Mouse (Mus musculus) megakaryocyte progenitor cell, adult 5-6 weeks (primary cell): ENCODE data around the gene Gm9821. TPM values are rescaled to one million over a fixed set of nuclear protein-coding genes. Genes with fewer than 3 reads are reported as not detected.

Experiments
- ATAC-seq: replicated peaks from 2 replicates; pipeline ENCODE4 v1.8.0; 2016; ENCODE audit warnings: mild to moderate bottlenecking, moderate TSS enrichment, inconsistent platforms; ENCODE audit not compliant: poor library complexity
- total RNA-seq, 2 experiments: library from RNA; stranded (forward) in 1 of 2; stranded (reverse) in 1 of 2; fragments of 157-497, 149-512 nt in 1 of 2; fragments of 200-1000 nt in 1 of 2; gene quantifications; 2 replicates each; pipeline versions ENCODE4 v1.2.3 to v1.2.4; 2015 to 2017

The Gm9821 gene
- total RNA-seq, 2 experiments from 2014 or later: 0.21 TPM; not detected in 1

DNA sequence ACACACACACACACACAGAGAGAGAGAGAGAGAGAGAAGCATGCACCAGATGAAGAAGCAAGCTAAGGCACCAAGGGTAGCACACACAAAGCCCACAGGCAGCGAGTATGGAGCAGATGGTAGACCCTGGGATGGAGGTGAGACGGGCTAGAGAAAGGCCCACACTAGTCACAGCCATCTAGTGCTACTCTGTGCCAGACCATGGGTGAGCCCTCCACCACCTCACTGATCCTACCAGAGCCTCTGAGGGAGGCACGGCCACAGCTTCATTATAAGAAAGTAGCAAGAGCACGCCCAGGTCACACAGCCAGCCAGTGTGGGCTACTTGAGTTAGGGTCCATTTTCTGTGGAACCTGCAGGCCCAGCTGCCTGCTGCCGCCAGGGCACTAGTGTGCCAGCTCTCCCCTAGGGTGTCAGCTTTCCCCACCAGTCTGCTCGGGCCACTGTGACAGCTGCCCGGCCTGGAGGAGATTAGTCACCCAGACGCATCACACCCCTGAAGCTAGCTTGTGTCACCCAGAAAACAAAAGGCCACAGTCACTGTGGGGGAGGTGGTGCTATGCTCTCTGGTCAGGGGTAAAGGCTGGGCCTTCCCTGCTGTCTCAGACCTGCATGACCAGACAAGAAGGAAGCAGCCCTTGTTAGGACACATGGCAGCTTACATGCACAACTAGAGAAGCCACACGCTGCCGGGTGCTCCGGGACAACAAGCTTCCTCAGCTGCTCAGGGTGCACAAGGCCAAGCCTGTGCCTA, 2.1 kb downstream of the Gm9821 start:
- peak; percentile 23 for ATAC-seq

DNA sequence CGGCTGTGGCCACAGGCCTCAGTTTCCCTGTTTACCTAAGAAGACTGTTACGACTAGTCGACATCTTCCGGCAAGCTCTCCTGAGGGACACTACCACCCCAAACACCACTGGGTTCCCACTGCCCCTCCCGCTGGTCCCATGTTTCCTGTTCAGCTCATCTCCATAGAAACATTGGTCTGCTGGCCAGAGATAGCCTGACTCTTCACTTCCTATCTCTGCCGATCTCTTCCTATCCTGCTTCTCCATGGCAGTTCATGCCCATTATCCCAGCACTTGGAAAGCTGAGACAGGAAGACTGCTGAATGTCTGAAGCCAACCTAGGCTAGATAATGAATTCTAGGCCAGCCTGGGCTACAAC, 2.6 kb downstream of the Gm9821 start:
- ATAC-seq: no peak

DNA sequence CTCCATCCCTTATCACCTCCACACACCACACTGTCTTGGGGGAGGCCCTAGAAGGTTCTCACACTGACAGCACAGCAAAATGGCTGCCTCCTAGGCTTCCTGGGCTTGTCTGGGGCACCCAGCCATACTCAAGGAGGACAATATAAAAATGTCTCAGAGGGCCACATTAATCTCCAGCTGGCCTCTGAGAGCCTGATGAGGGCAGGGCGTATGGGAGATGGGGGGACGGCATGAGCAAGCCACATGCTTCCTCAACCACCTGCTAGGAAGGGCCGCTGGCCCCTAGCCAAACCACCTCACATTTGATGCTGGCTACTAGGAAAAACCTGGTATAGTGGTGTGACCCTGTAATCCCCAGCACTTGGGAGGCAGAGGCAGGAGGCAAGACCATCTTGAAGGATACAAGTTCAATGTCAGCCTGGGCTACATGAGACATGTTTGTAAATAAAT, 3.3 kb downstream of the Gm9821 start:
- ATAC-seq: peak; percentile 4; the same call in 1 of the 2 replicates

DNA sequence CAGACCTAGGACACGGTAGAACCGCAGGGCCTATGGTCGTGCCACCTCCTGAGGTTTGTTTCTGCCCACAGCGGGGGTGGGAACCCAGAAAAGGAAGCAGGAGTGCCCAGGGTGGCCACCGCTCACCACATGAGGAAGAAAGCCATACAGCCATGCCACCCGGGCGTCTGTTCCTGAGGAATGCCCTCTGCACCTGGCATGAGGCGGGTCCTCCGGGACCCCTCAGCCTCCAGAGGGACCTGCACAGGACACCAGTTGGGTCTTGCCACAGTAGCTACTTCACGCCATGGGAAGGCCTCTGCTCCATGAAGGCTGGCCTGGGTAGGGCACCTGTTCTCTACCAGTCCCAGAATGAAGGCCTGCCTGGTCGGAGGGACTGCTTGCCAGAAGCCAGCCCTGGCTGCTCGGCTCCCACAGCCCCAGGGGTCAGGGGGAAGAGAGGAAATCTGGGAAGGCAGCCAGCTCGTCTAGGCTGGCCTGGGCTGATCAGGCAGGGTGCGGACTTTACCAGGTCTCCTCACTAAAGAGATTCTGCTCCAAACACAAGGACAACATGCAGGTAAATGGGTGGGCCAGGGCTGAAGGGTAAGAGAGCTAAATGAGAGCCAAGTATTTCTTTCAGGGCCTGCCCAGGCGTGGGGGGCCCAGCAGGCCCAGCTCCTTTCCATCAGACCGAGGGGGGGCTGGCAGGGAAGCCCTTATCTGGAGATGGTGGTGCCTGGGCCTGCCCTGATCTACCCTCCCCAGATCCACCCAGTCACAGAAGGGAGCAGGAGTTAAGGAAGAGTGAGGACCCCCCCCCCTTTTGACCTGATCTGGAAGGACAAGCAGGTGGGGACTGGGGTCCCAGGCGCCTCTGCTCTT, 4.1 kb downstream of the Gm9821 start:
- ATAC-seq: peak; percentile 32

DNA sequence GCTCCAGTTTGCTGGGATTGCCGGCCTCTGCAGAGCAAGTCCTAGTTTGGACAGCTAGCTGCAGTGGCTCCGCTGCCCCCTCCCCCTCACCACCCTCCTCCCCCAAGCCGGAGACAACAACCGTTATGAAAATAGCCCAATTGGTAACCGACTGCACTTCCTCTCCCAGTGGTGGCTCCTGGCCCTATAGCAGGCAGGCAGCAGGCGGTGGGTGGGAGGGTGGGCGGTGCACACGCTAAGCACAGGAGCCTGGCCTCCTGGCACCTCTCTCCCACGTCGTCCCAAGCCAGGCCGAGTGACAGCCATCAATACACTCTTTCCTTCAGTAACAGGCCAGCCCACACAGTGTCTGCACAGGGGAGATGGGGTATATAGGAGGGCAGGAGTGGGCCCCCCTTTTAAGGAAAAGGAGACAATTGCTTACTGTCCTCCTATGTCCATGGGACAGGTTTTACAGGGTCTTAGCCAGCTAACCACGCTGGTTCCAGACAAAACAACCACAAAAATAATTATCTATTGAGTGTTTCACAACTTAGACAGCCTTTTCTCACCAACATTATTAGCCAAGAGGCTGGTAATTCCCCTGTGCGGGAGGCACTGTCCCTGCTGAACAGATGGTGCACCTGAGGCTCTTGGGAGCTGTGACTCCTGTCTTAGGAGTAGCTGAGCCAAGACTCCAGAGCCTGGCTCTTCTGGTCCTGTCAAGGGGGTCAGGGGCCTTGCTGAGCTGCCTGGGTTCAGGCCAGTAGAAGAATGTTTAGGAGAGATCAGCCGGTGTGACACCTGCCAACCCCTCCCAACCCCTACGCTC, 5.0 kb downstream of the Gm9821 start:
- peak; percentile 69 for ATAC-seq

DNA sequence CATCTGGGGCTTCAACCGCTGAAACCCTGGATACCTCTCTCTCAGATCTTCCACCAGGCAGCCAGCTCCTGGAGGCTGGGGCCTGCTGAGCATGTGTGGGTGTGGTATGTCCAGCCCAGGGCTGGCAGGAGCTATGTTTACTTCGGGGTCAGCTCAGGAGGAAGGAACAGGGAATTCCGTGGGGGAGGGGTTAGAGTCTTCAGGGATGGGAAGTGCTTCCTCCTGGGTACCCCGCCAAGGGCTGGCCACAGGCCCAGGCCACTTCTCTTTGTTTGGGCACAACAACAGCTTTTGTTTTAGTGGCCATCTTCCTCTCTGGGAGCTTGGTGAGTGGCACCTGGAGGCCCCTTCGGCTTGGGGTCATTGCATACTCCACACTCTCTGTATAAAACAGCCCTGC, 8.3 kb downstream of the Gm9821 start:
- ATAC-seq: no peak

DNA sequence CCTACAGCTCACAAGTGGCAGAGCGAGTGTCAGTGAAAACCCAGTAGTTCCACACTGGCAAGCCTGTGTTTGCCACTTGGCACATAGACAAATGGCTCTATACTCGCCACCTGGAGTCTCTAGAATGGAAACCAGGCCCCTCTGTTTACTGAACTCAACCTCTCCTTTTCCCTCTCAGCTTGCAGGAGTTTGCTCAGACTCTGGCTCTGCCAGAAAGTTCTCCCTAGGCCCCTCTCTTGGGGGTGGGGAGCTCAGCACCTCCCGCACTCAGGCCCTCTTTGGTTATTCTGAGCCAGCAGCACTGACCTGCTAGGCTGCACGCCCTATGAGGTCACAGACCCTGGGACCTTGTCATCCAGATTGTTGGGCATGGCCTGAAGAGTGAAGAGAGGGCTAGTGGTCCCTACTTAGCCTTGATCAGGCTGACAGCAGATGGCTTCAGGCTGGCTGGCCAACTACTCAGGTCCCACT, 9.7 kb downstream of the Gm9821 start:
- ATAC-seq: no peak

DNA sequence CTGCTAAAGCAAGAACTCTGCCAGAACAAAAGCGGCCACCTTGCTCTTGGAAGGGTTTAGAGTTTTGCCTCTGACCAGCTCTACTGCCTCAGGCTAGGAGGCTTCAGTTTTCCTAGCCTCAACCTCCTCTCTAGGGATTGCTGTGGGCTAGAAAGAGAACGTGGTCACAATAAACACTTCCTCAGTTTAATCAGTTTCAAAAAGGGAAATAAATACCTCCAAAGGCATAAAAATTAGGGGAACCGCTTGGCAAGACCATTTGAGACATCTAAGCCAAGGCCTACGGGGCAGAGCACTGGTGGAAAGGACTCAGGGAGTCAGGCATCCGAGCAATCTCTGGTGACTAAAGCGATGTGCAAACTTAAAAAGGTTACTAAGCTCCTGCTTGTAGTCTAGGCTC, 10.4 kb downstream of the Gm9821 start:
- no peak for ATAC-seq

DNA sequence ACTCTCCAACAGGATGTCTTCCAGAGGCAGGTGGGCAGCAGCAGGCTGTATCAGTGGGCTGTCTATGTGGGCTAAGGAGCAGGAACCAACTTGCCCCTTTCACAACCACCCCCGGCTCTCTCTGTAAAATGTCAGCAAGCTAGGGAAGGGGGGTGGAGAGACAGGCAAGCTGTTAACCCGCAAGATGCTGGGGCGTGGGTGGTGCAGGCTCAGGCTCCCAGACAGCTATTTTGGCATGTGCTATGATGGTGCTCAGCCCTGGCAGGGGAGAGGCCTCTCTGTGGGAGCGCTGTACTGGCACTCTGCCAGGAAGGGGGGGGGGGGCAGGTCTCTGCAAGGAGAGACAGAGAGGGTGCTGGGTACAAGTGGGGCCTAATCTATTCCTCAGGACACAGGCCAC, 11.6 kb downstream of the Gm9821 start:
- ATAC-seq: peak; percentile 77

DNA sequence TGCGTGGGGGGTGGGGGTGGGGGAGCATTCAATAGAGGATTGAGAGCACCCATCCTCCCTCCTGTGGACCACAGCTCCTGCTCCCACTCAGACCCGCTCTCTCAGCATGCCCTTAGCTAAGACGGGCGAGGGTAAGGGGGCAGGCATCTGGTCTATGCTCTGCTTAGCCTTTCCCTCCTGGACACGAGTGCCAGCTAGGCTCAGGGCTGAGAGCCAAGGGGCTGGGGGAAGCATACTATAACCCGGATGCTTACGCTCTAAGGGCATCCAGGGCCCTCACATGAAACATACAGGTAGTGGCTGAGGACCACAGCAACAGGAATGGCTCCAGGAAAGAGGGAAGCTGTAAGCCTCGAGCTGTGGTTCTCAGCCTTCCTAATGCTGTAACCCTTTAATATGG, 12.5 kb downstream of the Gm9821 start:
- ATAC-seq: no peak

DNA sequence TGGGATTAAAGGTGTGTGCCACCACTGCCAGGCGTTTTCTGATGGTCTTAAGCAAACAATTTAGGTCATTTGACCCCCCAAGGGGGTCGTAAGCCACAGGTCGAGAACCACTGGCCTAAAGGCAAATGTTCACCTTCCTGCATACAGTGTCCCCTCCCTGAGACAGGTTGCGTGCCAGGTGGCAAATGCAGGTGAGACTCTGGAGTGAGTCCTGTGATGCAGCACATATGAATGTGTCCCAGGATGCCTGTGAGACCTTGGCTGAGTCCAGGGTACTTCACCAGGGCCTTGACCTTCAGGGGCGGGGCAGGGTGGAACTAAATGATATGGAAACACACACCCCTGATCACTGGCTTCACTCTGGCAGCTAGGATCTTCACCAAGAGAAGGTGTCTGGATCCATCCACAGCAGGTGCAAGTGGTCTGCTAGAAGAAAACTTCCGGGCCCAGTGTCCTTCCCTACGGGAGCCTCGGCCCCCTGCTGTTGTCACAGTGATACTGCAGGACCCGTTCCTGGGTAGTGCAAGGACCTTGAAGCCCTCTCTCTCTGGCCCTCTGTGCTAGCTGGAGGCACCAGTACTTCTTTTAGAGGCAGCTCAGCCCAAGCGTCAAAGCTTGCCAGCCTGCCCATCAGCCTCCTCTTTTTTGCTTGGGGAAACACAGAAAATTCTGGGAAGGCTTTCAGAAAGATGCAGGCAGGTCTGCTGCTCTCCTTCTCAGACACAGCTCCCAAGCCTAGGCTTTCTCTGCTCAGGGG, 13.4 kb downstream of the Gm9821 start:
- ATAC-seq: peak; percentile 42

DNA sequence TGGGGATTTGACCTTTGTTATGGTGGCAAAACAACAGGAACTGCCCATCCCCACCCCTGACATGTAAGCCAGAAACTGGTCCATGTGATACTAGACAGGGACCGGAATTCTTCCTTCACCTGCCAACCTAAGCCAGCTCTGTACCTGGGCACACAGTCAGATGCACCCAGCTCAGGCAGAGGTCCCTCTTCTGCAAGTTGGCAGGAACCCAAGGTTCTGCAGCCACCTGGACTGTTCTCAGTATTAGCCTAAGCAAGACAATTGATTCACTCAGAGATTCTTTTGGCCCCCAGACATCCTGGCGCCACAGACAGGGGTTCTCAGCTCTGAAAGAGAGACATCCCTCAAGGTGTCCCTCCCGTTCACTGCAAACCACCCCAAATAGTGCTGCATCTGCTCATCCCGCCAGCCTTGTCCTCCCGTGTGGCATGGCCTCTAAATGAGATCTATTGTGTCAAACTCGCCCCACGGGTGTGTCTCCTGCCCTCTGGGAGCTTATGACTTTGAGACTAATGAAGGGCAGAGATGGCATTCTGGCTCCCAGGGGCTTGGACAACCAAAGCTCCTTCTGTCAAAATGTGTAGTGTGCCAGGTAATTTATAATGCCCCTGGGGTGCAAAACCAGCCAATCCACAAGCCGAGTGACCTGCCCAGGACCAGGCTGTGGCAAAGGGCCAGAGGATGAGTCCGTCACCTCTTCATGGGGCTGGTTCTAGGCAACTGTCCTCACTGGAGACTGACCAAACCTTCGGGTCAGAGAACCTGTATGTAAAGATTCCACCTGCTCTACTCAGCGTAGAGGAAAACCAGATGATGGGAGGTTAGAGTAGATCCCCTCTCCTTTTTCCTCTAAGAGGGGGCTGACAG, 14.3 kb downstream of the Gm9821 start:
- ATAC-seq: no peak

DNA sequence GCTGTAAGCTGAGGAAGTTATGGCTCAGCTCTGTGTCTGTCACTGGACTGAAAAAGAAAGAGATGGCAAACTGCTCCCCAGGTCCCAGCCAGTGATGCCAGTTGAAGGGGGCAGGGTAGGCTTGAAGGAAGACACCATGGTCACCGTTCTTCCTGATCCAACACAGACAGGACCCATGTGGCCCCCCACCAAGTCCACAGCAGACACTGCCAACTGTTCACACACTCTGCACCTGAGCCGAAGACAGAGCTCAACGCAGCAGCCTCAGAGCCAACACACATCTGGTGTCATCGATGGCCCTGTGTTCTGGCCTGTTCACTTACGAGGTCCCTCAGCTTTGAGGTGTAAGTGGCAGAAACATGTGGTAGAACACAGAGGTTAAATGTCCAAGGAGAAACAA, 15.0 kb downstream of the Gm9821 start:
- ATAC-seq: no peak

DNA sequence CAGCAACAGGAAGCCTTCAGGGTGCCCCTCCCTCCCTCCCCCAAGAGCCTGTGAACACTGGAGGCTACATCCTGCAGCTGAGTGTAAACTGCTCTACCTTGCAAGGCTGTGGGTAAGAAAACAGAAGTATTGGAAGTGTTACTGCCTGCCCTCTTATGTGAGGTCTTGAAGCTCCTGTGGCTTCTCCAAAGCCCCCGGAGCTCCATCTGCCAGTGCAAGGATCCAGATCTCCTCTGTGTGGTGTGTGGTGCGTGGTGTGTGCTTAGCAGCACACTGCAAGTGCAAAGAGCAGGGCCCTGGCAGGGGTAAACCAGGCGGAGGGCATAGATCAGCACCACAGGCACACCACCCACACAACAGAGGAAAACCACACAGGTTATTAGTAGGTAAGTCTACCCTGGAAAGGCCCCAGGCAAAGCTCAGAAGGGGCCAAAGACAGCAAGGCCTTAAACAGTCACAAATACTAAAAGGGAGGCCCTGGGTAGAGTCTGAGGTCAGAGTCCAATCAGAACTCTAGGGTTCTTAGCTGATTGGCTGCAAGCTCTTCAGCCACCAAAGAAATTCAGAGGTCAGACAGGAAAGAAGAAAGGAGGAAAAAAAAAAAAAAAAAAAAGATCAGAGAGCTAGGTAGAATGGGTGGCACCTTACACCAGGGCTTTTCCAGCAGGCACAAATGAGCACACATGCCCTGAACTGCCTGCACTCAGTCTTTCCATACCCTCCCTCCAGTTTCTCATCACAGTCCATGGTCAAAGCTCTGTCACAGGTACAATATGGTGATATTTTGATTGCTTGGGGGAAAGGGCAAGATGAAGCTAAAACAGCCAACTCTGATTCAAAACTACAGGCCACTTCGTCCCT, 16.6 kb downstream of the Gm9821 start:
- no peak for ATAC-seq

DNA sequence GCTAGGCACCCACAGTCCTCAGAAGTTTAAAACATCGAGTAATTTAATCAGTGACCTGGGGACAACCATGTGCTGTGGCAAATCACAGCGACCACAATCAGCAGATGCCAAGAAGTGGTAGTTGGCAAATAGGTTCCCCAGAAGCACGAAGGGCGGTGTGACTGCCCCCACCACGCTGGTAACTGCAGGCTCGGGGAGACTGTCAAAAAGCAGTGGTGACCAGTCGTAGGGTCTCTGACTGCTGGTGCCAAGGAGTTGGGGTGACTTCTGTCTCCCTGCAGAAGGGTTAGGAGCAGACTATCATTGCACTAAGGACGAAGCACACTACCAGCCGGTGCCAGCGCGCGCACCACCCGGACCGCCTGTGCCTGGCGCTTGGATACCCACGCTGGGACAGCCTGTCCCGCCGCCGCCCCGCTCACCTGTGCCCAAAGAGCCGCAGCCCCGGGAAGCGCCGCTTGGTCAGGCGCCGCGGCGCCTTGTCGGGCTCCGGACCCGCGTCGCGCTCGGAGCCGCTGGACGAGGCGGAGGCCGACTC, 17.4 kb downstream of the Gm9821 start:
- ATAC-seq: no peak

DNA sequence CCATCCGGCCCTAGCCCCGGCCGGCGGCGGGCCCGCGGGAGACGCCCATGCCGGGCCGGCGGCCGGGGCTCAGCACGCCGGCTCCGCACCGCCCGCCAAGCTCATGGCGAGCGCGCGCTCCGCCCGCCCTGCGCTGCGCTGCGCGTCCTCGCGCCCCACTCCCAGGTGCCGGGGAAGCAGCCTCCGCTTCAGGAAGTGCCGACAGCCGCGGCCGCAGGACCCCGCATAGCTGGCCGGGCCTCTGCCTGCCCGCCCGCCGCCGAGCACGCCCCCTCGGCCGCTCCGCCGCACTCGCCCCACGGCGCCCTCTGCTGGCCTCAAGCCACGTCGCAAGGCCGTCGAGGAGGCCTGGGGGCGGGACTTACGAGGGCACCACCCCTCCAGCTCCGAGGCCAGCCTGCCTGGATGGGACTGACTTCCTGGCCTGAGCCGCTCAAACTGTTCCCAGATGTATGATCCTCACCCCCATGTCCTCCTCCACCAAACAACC, 18.0 kb downstream of the Gm9821 start:
- ATAC-seq: peak; percentile 70

DNA sequence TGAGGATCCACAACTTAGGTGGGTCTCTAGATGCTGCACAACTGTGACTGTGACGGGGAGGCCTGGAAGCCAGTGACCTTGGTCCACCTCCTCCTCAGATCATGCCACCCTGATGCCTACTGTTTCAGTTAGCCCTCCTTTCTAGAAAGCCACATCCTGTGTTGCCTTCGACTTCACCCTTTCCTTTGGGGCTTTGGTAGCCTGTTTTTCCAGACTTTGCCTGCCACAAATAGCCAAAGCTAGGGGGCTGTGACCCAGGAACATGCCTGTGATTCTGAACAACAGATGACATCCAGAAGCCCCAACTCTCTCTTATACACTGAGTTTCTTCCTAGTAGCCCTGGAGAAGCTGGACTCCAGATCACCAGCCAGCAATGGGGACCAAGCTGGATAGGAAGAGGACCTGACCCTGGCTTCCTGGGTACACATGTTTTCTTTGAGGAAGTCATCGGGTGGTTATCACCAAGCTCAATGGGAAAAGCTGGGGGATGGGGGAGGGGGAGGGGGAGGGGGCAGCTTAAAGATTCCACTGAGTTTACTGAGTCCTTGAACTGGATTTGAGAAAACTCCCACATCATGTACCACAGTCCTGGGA, 19.2 kb downstream of the Gm9821 start:
- no peak for ATAC-seq

DNA sequence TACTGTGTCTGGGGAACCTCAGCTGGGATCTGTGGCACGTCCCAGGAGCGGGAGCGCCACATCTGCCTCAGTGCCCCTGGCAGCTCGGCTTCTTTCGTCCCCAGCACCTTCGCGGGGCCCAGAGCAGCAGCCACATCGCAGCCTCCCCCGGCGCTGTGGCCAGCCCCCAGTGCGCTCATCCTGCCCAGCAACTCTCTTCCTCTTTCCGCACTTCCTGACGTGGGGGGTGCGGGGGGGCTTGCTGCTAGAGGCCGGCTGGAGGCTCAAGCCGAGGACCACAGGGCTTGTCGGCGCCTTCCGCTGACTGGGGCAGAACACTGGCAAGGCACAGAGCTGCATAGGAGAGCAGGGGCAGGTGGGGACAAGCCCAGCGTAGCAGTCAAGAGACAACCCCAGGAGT, 19.9 kb downstream of the Gm9821 start:
- ATAC-seq: peak; percentile 59
